Mouse (Mus musculus): ENCODE measurements around the gene Gpat3.

Gpat3 gene

DNA sequence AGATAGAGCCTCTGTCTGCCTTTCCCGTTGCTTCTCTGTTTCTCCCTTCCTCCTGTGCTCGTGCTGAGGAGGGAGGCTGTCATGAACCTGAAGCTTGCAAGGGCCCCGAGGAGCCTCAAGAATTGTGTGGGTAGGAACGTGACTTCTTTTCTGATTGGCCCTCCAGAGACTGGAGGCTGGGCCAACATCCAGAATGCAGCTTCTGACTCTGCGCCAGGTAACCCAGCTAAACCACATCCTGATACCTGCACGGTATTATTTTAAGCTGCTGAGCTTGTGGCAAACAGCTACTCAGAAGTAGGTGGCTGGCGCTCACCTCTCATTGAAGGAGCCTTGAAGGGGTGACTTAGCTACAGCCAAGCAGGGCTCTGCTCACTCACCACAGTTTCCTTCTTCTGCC, 66.9 kb downstream of the Gpat3 start:
- in situ Hi-C loops (cut with MboI; ENCODE audit: low sequenced_read_pairs) = loop anchor here (5.0 to 25.0 kb wide), 2 partner anchors 90 to 225 kb away; partner anchors contain the start of genes Abraxas1 and Coq2

GRCm38 (mm10) chr5:100913274-100913673, 67.8 kb downstream of the Gpat3 start:
- in situ Hi-C loops (cut with MboI; ENCODE audit: low sequenced_read_pairs) = loop anchor here (5.0 to 25.0 kb wide), 2 partner anchors 91 to 226 kb away; partner anchors contain the start of genes Abraxas1 and Coq2

DNA sequence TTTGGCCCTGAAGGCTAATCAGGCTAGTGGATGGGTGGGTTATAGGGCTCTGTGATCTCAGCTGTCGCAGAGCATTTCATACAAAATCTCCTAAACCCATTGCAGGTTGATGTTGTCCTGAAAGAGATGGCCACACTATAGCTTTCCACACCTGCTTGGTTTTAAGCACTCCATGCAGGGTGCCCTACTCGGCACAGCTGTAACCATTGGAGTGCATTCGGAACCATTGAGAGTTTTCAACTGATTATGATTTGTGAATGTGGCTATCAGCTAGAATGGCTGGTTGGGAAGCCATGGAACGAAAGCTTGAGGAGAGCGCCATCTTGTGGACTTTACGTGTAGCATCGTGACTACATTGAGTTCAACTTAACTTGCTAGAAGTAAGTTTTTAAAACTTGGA, 69.5 kb downstream of the Gpat3 start:
- in situ Hi-C loops (cut with MboI; ENCODE audit: low sequenced_read_pairs) = loop anchor here (5.0 to 25.0 kb wide), 2 partner anchors 93 to 228 kb away; partner anchors contain the start of genes Abraxas1 and Coq2

- in situ Hi-C loops (cut with MboI; ENCODE audit: low sequenced_read_pairs) = loop anchor here (25.0 kb wide), 1 partner anchor 228 kb away; the partner anchor contains the start of gene Coq2
These were observed 69.9 kb downstream of the Gpat3 start for GRCm38 (mm10) chr5:100915411-100915810.

DNA sequence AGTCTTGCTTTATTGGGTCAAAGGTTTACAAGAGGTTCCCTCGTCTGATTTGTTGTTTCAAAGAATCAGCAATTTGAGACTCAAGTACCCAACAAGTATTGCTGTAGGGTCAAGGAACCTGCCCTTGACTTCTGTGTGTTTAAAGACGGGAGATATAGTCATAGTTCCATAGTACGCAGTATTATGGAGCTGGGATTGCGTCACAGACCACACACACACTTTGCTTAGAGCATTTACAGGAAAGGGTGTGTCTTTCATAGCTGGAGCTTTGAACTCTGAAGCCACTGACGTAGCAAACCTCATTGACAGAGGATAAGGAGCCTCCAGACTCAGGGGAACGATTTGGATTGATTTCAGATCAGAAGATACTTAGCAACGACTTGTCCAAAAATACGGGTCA, 70.9 kb downstream of the Gpat3 start:
- in situ Hi-C loops (cut with MboI; ENCODE audit: low sequenced_read_pairs) = loop anchor here (25.0 kb wide), 1 partner anchor 229 kb away; the partner anchor contains the start of gene Coq2

DNA sequence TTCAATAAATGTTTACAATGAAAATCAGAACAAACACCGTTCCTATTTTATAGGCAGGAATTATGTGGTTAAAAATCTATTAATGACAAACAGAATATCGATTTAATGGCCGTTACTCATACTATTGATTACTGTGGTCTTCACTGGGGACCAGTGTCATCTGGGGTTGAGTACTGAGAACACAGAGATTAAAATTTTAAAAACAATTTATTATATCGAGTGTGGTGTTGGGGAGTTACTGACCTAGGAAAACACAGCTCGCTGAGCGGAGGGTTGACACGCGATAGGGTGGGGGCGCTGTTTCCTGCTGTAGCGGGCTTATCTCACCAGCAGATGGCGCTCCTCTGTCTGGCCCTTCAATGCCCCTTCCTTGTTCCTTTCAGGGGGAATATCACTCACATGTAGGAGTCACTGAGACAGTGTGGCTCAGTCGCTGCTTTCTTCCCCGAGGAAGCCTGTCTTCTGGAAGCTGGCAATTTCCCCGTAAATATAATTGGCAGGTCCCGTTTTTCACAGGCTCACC, 71.8 kb downstream of the Gpat3 start:
- in situ Hi-C loops (cut with MboI; ENCODE audit: low sequenced_read_pairs) = loop anchor here (25.0 kb wide), 1 partner anchor 230 kb away; the partner anchor contains the start of gene Coq2

DNA sequence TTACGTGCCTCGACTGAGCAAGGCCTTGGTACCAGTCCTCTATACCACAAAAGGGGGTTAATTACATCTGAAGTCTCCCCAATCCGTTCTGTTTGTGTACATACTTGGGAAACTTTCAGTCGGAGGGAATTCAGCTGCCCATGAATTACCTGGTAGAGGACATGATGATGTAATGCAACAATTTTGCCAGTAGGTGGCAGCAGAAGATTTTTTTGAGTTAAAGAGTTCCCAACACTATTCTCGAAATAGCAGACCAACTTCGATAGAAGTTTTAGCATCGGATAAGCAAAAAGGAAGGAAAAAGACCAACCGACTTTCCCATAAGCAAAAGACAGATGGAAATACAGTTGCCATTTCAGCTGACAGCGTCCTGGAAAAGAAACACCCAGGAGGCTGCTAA, 73.6 kb downstream of the Gpat3 start:
- in situ Hi-C loops (cut with MboI; ENCODE audit: low sequenced_read_pairs) = loop anchor here (25.0 kb wide), 1 partner anchor 232 kb away; the partner anchor contains the start of gene Coq2

DNA sequence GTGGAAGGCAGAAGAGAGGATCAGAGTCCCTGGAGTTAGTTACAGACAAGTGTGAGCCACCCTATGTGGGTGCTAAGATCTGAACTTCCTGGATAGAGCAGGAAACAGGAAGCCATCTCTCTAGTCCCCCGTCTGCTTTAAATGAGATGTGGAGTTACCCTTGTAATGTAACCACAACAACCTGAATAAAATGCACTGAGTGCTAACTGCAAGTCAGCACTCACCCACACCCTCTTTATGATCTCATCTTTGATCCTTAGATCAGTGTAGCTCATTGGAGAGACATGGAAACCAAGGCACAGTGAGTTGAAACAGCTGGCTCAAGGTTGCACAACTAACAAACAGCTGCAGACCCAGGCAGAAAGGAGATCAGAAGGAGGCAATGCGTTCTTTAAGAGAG, 84.2 kb downstream of the Gpat3 start:
- in situ Hi-C loops (cut with MboI; ENCODE audit: low sequenced_read_pairs) = loop anchor here (25.0 kb wide), 1 partner anchor 1158 kb away; no protein-coding TSS in a partner anchor

DNA sequence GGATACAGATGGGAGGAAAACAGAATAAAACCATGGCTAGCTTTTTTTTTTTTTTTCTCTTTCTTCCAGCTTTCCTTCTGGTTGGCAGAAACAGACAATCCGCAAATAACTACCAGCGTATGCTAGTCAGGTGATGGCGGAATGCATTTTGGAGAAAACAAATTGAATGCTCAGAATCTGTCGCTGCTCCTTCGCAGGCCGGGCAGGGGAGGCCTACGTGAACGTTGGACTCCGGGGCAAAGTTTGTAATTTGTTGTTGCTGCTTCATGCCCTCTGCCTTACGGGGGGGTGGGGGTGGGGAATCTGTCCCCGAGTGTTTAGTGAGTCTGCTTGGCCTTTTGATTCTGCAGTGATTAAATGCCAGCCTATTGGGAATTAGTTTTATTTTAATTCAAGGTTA, 98.2 kb downstream of the Gpat3 start:
- in situ Hi-C loops (cut with MboI; ENCODE audit: low sequenced_read_pairs) = loop anchor here (25.0 kb wide), 1 partner anchor 1144 kb away; no protein-coding TSS in a partner anchor

DNA sequence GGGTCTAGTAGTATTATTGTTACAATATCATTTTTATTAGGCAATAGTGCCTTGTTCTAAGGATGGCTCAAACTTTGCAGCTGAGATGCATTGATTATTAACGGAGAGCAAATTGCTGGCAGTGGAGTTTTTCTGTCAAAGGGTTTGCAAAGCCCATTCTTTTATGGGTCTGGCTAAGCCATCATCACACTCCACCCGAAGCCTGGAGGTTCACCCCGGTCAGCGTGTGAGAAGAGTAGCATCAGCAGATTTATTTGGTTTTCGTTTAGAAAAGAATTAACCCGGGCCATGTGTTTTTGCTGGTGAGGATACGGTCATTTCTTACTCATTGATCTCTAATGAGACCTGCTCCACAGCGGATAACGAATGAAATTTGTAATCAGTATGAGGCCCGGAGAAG, 99.8 kb downstream of the Gpat3 start:
- in situ Hi-C loops (cut with MboI; ENCODE audit: low sequenced_read_pairs) = loop anchor here (25.0 kb wide), 1 partner anchor 1142 kb away; no protein-coding TSS in a partner anchor

Measured in CH12F3 (cell line).